Mouse (Mus musculus): Measurements from ENCODE around the gene Coa5.

The Coa5 gene

GRCm38 (mm10) chr1:37429366-37430296, at the start of gene Coa5, which contains the start of gene Unc50:
TSS of gene Coa5 (minus strand) at chr1:37430103.
TSS of gene Unc50 (plus strand) at chr1:37430139.
- DNase-seq (ENCODE audit: low read depth, low spot score) = peak; percentile 97

GRCm38 (mm10) chr1:37479074-37479473, 49.2 kb upstream of the Coa5 start:
- DNase-seq (ENCODE audit: low read depth, low spot score) = no peak

DNA sequence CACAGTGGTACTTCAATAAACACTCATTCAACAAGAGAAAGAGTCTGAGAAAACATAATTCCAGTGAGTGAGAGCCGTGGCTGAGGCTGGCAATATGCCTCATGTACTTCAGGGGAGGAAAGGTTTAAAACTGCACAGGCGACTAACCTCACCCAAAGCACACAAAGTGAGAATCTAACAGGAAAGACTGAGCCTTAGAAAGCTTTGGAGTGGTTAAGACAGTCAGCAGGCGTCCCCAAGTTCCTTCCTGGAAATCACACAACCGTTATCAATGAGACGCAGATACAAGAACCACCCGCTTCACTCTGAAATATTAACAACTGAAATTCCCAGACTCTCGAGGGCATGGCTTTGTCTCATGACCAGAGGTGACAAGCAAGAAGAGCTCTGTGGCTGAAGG, 48.5 kb upstream of the Coa5 start:
- no peak for DNase-seq (ENCODE audit: low read depth, low spot score)

- DNase-seq (ENCODE audit: low read depth, low spot score) = no peak
Observed at GRCm38 (mm10) chr1:37477928-37478327, 48.0 kb upstream of the Coa5 start.

- no peak for DNase-seq (ENCODE audit: low read depth, low spot score)
Observed at GRCm38 (mm10) chr1:37477250-37477649, 47.3 kb upstream of the Coa5 start.

DNA sequence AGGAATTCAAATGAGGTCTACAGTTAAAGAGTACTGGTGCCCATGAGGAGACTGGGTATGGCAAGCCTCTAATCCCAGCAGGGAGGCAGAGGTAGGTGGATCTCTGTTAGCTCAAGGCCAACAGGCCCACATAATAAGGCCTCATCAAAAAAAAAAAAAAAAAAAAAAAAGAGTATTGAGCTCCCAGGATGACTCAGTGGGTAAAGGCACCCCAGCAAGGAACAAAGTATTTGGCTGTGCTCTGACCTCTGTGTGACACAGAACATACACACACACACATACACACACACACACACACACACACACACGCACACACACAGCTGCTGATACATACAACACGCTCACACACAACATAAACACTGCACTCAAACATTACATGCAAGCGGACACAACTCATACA, 45.4 kb upstream of the Coa5 start:
- no peak for DNase-seq (ENCODE audit: low read depth, low spot score)

DNA sequence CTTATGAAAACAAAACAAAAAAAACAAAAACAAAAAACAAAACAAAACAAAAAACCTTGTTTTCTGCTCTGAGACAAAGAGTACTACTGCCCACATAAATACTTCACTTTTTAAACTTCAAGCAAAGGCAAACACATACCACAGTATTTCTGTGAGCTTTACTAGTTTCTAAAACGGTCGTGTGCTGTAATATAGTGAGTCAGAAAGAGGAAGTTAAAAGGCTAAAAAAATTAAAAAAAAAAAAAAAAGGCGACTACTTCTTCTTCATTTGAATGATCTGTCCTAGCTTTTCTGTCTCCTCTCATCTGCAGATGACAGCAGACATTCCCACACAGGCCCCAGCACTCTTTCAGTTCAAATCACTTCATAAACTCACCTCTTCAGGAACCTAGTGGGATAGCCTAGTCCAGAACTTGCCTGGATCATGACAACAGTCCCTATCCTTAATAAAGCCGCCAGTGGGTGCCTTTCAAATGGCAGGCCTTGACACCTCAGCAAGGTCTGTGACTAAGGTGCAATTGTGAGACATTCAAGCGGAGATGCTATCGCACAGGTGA, 44.8 kb upstream of the Coa5 start:
- DNase-seq (ENCODE audit: low read depth, low spot score) = no peak

- DNase-seq (ENCODE audit: low read depth, low spot score) = no peak
Observed at GRCm38 (mm10) chr1:37474046-37474445, 44.1 kb upstream of the Coa5 start.

DNA sequence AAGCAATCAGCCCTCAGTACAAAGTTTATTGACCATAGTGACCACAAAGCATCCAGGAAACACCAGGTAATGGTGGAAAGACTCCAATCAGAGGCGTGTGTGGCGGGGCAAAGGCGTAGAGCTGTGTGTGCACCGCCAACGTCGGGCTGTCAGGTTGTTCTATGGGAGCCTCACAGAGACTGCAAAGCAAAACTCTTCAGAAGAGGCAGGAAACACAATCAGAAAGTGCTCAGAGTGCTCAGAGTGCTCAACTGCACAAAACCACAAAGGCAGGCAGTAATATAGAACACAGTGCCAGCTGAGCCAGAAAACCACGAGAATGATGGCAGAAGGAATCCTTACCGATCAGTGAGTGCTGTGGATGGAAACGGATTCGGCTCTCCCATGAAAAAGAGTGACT, 43.3 kb upstream of the Coa5 start:
- no peak for DNase-seq (ENCODE audit: low read depth, low spot score)

DNA sequence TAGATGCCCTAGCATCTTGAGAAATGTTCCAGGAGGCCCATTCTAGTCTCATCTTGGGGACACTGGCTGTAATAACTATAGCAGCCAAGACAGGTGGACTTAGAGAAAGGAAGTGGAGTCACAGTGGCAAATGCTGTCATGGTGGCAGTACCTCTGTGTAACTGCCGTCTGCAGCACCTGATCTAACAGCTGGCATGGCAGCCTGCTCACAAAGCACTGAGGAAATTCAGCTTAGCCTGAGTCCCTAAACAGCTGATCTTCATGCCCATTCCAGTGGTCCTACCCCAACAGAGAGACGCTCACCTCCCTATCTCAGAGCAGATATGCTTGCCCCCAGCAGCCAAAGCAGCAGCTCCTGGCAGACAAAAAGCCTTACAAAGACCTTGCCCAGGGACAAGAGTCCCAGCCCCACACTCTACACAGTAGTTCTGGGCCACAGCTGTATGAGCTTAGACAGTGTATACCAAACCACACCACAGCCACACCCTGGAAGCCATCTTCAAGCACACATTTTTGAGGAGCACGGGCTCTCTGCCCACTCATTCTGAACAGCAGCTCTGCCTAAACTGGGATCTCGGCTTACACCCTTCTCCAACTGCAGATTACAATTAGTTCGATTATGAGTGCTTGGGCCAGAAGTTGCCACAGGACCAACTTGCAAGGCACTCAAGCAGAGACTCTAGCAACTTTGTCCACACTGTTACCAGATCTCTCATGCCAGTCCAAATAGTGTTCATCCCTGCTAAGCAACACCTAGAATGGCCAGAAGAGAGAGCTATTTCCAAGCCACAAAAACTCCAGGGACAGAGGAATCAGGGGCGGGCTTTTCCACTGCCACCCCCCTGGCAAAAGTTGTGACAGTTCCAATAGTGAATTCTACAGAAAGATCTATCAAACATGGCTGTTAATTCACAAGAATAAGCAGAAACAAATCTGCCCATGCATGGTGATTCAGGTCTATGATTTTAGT, 41.6 kb upstream of the Coa5 start:
- DNase-seq (ENCODE audit: low read depth, low spot score) = no peak

DNA sequence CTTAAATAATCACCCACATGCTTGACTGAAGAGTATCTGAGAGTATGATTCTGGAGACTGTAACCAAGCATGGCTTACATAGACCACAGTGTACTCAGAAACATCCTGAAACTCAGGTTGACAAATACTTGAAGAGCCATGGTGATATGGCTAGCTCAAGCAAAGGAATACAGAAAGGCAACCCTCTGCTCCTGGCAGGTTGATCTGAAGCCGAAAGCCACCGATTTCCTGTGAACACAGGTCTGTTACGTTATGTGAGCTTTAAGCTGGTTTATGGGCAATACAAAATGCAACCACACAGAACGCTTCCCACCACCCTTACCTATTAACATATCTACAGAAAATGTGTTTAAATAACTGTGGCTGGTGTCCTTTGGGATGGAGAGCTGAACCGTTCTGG, 39.1 kb upstream of the Coa5 start:
- DNase-seq (ENCODE audit: low read depth, low spot score) = no peak

DNA sequence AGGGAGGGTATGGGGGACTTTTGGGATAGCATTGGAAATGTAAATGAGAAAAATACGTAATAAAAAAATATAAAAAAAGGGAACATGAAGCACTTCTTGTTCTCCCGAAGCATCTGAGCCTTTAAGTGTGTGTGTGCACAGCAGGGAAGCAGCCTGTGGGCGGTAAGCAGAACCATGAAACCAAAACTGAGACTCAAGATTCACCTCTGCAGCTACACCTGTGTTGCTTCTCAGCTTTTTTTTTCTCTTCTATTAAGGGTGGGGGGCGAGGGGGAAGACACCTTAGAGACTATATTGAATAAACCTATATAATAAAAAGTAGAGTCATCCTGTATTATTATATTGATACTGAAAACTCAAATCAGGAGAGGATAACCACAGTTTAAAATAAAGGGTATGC, 37.9 kb upstream of the Coa5 start:
- no peak for DNase-seq (ENCODE audit: low read depth, low spot score)

GRCm38 (mm10) chr1:37466322-37466995, 36.6 kb upstream of the Coa5 start:
- DNase-seq (ENCODE audit: low read depth, low spot score) = no peak

GRCm38 (mm10) chr1:37464878-37465452, 35.1 kb upstream of the Coa5 start:
- no peak for DNase-seq (ENCODE audit: low read depth, low spot score)

DNA sequence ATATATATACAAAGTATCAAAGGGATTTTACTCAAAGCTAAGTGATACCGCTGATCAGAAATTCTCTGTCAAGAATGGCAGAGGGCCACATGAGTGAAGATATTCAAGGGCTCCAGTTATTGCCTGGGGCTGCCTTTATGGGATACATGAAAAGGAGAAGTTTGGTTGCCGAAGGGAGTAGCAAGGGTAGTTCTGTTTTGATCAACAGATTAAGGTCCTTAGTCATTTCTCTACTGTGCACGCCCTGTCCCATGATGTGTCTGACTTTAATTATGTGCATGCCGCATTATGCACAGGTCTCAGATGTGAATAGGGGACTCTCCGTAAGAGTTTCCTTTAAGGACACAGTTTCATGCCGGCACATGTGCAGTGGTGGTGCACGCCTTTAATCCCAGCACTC, 27.6 kb upstream of the Coa5 start:
- no peak for DNase-seq (ENCODE audit: low read depth, low spot score)

DNA sequence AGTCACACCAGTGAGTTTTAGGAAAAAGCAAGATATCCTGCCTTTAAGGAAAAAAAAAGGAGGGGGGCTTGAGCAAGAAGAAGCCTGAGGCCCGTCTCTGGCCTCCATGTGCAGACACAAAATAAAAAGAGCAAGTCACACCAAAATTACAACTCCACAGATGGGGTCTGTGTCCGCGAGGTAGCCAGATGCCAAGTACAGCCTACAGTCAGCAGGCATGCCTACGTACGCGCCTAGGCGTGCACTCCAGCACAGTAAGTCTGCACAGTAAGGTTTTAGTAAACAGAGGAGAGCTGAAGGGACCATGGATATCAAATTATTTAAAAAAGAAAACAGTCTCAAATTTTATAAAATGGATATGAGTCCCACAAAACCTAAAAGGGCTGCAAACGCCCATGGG, 21.4 kb upstream of the Coa5 start:
- DNase-seq (ENCODE audit: low read depth, low spot score) = no peak

DNA sequence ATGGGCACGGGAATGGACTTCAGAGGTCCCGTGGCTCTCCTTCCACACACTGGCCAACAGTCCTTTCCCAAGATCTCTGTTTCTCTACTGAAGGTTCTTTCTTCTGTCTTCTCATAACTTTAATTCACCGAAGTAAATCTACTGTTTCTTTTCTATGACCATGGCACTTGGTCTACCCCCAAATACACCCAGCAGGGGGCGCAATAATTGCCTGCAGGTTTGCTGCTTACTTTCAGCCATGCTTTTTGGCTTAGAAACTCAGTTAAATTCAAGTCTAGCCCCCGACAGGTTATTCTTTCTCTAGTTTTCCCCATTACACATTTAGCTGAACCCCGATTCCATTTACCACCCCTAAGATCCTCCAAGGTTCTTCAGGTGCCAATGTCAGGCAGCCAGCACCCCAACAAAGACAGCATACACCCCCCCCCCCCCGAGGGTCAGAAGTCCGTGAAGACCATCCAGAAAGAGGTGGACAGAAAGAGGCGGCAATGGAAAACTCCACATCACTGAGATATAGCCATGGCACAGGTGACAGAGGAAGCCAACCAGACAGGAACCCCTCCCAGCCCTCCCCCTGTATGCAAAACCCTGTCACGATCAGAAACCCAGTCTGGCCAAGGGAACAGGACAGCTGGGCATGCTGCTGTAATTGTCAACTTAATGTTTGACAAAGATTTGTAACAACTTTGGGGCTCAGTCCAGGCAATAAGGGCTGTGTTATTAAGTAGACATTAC, 18.6 kb upstream of the Coa5 start:
- DNase-seq (ENCODE audit: low read depth, low spot score) = peak; percentile 37

GRCm38 (mm10) chr1:37442848-37443835, 13.2 kb upstream of the Coa5 start:
- no peak for DNase-seq (ENCODE audit: low read depth, low spot score)

DNA sequence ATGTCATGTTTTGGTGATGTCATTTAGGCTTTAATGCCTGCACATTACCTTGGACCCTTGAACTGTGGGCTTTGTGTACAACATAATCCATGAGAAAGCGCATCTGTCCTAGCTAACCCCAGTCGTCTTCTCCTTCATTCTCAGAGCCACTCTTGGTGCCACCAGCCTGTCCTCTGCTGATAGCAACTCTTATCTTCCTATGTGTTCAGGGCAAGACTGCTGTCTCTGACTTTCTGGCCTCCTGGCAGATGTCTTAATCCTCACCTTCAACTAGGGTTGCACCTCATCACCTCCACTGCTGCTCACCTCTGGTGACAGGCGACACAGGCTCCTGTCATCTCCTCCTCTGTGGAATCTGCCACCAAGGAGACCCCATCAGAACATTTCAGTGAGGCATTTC, 6.5 kb upstream of the Coa5 start:
- DNase-seq (ENCODE audit: low read depth, low spot score) = no peak
